Mouse (Mus musculus) G1E (cell line): ENCODE measurements at regions not wholly inside any gene's neighbourhood (a gene's known extent, or its start where the extent isn't known, plus 50 kb on each side); places are given as distances from the start of the nearest gene placed in this dataset.

Experiments used
- ATAC-seq: 2 replicates; pipeline ENCODE4 v1.8.0; 2016; ENCODE audit warnings: mild to moderate bottlenecking; ENCODE audit not compliant: insufficient number of reproducible peaks, poor library complexity, low FRiP score, severe bottlenecking; ENCODE audit errors: extremely low read depth
- DNase-seq: peaks from one replicate; pipeline ENCODE4 v3.0.0; 2012; ENCODE audit warnings: low spot score
- H3K27me3 ChIP-seq: 2 replicates; pipeline ENCODE4 v1.6.1; 2012; ENCODE audit warnings: mild to moderate bottlenecking, low read length, inconsistent platforms; ENCODE audit not compliant: insufficient read depth
- H3K36me3 ChIP-seq: replicated peaks from 2 replicates; pipeline ENCODE3; 2012; ENCODE audit warnings: mild to moderate bottlenecking, inconsistent platforms
- H3K4me1 ChIP-seq: 2 replicates; pipeline ENCODE4 v1.6.1; 2012; ENCODE audit warnings: low read depth, low read length, inconsistent platforms, mixed read lengths; ENCODE audit not compliant: insufficient read depth
- H3K4me3 ChIP-seq: 2 replicates; pipeline ENCODE4 v1.5.1; 2012; ENCODE audit warnings: low read depth, mild to moderate bottlenecking, inconsistent platforms, low read length, moderate library complexity, mixed read lengths
- H3K9me3 ChIP-seq: replicated peaks from 2 replicates; pipeline ENCODE4 v1.6.1; 2012; ENCODE audit warnings: inconsistent platforms
- CTCF ChIP-seq: IDR thresholded peaks from 2 replicates; pipeline ENCODE4 v1.5.1; 2012; ENCODE audit warnings: low read depth, low read length, inconsistent platforms, mixed read lengths
- GATA1 ChIP-seq: IDR thresholded peaks from 2 replicates; pipeline ENCODE4 v1.6.1; 2012; ENCODE audit warnings: borderline replicate concordance, low read length, inconsistent platforms, mixed read lengths
- GATA2 ChIP-seq: IDR thresholded peaks from 2 replicates; pipeline ENCODE4 v1.6.1; 2012; ENCODE audit warnings: low read depth, low read length, inconsistent platforms, borderline replicate concordance
- POLR2AphosphoS5 ChIP-seq: IDR thresholded peaks from 2 replicates; pipeline ENCODE4 v1.6.1; 2012; ENCODE audit warnings: low read depth, low read length, inconsistent platforms; ENCODE audit not compliant: insufficient replicate concordance
- TAL1 ChIP-seq: conservative IDR thresholded peaks from 2 replicates; pipeline ENCODE4 v1.6.1; 2012; ENCODE audit warnings: low read depth, low read length, inconsistent platforms, mixed read lengths

DNA sequence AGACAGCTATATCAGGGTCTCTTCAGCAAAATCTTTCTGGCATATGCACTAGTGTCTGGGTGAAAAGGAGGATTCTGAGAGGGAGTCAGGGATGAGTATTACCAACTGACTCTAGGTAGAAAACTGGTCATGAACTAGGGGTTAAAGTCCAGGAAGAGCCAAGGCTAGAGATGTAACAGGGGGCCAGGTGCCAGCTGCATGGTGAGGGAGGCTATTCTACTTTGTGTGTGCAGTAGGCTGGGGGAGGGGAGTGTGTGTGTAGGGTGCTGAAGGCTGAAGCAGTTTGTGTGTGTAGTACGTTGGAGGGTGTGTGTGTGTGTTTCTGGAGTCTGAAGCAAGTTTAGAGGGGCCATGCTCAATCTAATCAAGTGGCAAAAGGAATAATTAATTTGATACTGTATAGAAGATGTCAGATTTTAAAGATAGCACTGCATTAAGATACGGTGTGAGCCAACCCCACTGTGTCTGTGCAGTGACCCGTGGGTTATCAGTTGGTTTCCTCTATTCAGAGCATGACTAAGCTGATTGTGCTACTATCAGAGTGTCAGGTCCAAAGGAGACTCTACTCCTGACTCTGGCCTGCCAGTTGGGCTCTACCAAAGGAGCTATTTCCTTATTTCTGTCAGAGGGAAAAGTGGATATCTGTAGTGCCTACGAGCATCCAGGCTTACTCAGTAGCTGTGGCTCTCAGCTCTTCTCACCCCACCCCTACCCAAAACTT, 82.0 kb downstream of the Phlda1 start:
- Histone ChIP-seq H3K36me3 (no peaks in the 10 kb centered on the region), H3K4me1 (peaks cover 72% of the 10 kb centered on the region), H3K4me3 (no peak overlapping the region; the same call in 1 of the 2 replicates), H3K9me3 (peaks cover 6% of the 10 kb centered on the region; the same call in 1 of the 2 replicates), H3K27me3 (no peaks in the 10 kb centered on the region)
- ATAC-seq (peak; percentile 85), DNase-seq (no peak)
- TF ChIP-seq CTCF, result no peak
- no peak for TF ChIP-seq GATA1
- no peak for TF ChIP-seq TAL1
- no peak for TF ChIP-seq POLR2AphosphoS5
- TF ChIP-seq GATA2, result no peak

DNA sequence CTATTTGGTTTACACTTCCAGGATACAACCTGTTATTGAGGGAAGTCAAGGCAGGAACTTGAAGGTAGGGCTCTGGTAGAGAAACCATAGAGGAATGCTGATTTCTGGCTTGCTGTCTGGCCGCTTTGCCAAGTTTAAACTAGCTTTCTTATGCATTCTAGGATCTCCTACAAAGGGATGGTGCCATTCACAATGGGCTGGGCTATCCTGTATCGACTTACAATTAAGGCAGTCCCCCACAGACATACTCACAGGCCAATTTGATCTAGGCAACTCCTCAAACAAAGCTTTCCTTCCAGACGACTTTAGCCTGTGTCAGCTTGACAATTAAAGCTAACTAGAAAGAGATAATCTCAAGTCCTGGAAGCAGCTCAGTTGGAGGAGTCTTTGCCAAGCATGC, 83.1 kb downstream of the Phlda1 start:
- DNase-seq (no peak), ATAC-seq (no peak)
- TF ChIP-seq CTCF, result no peak
- no peak for TF ChIP-seq TAL1
- no peak for TF ChIP-seq POLR2AphosphoS5
- no peak for TF ChIP-seq GATA2
- no peak for TF ChIP-seq GATA1
- Histone ChIP-seq H3K4me3 (no peak overlapping the region), H3K36me3 (no peaks in the 10 kb centered on the region), H3K9me3 (peaks cover 6% of the 10 kb centered on the region; the same call in 1 of the 2 replicates), H3K27me3 (no peaks in the 10 kb centered on the region), H3K4me1 (peaks cover 68% of the 10 kb centered on the region)

DNA sequence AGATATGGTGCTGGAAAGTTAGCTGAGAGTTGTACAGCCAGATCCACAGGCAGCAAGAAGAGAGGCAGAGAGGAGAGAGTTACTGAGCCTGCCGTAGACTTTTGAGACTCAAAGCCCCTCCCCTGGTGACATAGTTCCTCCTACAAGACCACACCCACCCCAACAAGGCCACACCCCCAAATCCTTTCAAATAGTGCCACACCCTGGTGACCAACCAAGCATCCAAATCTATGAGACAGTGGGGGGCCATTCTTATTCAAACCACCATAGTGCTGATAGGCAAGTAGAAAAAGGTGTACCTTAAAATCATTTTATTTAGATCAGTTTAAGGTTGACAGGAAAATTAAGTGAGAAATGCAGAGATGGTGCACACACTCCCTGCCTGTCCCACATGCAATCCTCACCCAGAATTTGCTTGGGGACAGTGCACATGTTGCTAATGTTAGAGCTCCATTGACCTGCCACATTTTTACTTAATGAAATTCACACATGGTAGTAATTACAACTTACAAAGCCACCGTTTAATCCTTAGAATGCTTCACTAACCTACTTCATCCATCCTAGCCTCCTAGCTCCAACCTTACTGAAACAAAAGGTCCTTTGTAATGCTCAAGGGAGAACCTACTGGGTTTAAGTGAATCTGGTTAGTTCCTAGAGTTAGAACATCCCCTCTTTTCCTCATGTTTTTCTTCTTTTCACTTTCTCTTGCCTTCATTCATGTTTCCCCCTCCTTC, 86.5 kb downstream of the Phlda1 start:
- Histone ChIP-seq H3K4me1 (peaks cover 84% of the 10 kb centered on the region), H3K27me3 (no peaks in the 10 kb centered on the region), H3K9me3 (peaks cover 6% of the 10 kb centered on the region; the same call in 1 of the 2 replicates), H3K4me3 (no peak overlapping the region), H3K36me3 (no peaks in the 10 kb centered on the region)
- no peak for TF ChIP-seq TAL1
- TF ChIP-seq GATA2, result no peak
- no peak for TF ChIP-seq POLR2AphosphoS5
- no peak for TF ChIP-seq CTCF
- TF ChIP-seq GATA1, result no peak
- no peak for DNase-seq
- no peak for ATAC-seq

DNA sequence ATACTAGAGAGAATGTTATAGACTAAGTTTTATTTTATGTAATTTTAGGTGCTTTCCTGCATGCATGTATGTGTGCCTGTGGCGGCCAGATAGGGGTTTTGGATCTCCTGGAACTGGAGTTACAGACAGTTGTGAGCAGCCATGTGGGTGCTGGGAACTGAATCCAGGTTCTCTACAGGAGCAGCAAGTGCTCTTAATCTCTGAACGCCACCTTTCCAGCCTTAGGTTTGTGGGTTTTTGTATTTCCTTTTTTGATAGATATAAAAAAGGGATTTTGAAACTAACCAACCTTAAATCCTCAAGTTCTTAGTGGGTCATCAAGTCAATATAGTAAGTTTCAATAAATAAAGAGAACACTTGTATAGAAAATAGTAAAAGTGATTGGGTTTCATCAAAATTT, 87.2 kb downstream of the Phlda1 start:
- Histone ChIP-seq H3K4me1 (peaks cover 84% of the 10 kb centered on the region), H3K4me3 (no peak overlapping the region), H3K36me3 (no peaks in the 10 kb centered on the region), H3K9me3 (peaks cover 6% of the 10 kb centered on the region; the same call in 1 of the 2 replicates), H3K27me3 (no peaks in the 10 kb centered on the region)
- TF ChIP-seq TAL1 (no peak), POLR2AphosphoS5 (no peak), GATA2 (no peak), GATA1 (no peak), CTCF (no peak)
- DNase-seq (no peak), ATAC-seq (no peak)

DNA sequence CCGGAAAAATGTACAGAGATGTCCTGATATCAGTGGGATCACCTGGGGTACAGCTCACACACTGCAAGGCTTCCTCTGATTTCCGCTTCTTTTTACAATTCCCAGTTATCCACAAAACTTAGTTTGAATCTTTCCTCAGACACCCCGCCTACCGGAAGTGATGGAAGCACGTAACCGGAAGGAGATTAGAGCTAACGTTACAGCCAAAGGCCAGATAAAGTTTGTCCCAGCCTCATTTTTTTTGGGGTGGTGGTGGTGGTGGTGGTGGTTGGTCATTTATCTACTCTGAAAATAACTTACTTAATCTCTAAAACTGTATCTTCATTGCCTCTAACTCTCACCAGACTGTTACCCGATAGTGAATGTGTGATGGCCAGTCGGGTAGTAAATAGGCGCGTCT, 88.1 kb downstream of the Phlda1 start:
- no peaks in the 10 kb centered on the region for H3K36me3 ChIP-seq
- DNase-seq, result no peak
- H3K27me3 ChIP-seq, result no peaks in the 10 kb centered on the region
- no peak for ATAC-seq
- peaks cover 84% of the 10 kb centered on the region for H3K4me1 ChIP-seq
- H3K9me3 ChIP-seq, result peaks cover 6% of the 10 kb centered on the region; the same call in 1 of the 2 replicates
- peak overlapping the region; percentile 70 for H3K4me3 ChIP-seq
- TF ChIP-seq TAL1 (no peak), GATA1 (no peak), CTCF (no peak), POLR2AphosphoS5 (no peak), GATA2 (no peak)

DNA sequence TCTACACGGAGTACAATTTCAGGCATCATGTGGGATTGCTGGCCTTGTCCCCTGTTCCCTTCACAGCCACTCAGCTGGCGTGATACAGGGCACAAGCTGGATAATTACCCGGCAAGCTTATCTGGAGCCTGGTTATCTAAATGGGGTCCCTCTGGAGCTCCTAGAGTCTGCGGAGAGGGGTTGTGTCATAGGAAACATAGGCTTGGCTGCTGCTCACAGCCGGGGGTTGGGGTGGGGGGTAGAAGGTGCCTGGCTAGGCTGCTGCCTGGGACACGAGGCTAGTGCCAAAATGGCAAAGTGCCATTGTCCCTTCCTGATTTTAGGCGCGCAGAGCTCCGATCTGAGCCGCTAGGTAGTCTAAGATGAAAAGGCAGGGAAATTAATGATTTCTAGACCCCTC, 88.6 kb downstream of the Phlda1 start:
- Histone ChIP-seq H3K9me3 (peaks cover 6% of the 10 kb centered on the region; the same call in 1 of the 2 replicates), H3K27me3 (no peaks in the 10 kb centered on the region), H3K4me3 (peak overlapping the region; percentile 70), H3K4me1 (peaks cover 84% of the 10 kb centered on the region), H3K36me3 (no peaks in the 10 kb centered on the region)
- ATAC-seq, result no peak
- DNase-seq, result no peak
- no peak for TF ChIP-seq GATA2
- no peak for TF ChIP-seq TAL1
- TF ChIP-seq CTCF, result no peak
- TF ChIP-seq GATA1, result no peak
- TF ChIP-seq POLR2AphosphoS5, result no peak

DNA sequence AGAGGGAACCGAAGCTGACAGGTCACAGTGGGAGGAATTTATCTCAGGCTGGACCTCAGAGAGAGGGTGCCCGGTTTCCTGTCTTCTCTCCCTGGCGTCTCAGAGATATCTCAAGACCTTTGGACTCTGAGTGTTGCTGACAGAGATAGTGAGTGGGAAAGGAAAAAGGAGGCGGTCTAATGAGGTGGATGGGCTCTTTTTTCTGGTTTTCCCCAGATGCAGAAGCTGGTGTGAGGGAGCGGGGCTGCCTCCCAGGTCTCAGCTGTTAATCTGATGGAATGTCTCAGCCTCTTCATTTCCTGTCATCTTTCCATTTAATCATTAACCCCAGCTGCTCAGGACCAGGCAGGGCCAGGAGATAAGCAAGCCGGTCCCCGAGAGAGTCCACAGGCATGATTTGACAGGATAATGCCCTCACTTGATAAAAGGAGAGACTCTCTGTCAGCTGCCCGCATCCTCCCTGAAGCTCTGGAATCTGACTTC, 89.5 kb downstream of the Phlda1 start:
- H3K9me3 ChIP-seq, result peaks cover 6% of the 10 kb centered on the region; the same call in 1 of the 2 replicates
- ATAC-seq, result peak; percentile 87
- peak; percentile 54 for DNase-seq
- peak overlapping the region; percentile 70; the same call in 1 of the 2 replicates for H3K4me3 ChIP-seq
- no peaks in the 10 kb centered on the region for H3K36me3 ChIP-seq
- TF ChIP-seq POLR2AphosphoS5, result no peak
- TF ChIP-seq TAL1, result peak; percentile 96
- H3K4me1 ChIP-seq, result peaks cover 83% of the 10 kb centered on the region
- no peaks in the 10 kb centered on the region; the same call in 1 of the 2 replicates for H3K27me3 ChIP-seq
